Mouse (Mus musculus) cerebellum, adult 9-10 months (tissue): ENCODE measurements at regions not wholly inside any gene's neighbourhood (a gene's known extent, or its start where the extent isn't known, plus 50 kb on each side); places are given as distances from the start of the nearest gene placed in this dataset.
A peak's percentile ranks its signal among the peaks of the same experiment; 100 is the strongest.

Source experiments
- DNase-seq: peaks from one replicate; pipeline ENCODE4 v3.0.0; 2022

DNA sequence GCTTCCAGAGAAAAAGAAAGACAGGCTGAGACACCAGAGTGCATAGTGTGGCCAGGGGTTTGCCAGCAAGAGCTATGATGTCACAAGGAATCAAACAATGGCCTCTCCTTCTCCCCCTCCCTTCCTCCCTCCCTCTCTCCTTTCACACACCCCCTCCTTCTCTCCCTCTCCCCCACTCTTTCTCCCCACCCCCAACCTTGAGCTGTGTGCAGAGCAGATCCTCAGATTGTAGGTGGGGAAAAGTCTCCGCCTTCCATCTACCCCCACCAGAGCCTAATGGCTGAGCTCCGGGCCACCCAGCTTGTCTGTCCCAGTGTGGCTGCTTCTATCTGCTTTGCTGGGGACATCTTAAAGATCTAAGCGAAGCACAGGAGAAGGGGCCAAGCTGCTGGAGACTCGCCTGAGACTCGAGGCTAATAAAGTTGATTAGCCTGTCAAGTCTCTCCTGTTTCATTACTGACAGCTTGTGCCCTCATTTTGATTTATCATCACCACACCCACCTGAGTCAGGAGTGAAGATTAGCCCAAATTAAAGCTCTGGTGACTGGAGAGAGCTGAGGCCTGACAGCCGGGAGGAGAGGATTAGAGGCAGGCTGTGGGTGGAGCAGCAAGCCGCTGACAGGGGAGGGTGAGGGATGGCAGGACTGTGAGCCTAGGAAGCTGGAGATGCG, 272.8 kb downstream of the Cbln1 start:
- DNase-seq = no peak

DNA sequence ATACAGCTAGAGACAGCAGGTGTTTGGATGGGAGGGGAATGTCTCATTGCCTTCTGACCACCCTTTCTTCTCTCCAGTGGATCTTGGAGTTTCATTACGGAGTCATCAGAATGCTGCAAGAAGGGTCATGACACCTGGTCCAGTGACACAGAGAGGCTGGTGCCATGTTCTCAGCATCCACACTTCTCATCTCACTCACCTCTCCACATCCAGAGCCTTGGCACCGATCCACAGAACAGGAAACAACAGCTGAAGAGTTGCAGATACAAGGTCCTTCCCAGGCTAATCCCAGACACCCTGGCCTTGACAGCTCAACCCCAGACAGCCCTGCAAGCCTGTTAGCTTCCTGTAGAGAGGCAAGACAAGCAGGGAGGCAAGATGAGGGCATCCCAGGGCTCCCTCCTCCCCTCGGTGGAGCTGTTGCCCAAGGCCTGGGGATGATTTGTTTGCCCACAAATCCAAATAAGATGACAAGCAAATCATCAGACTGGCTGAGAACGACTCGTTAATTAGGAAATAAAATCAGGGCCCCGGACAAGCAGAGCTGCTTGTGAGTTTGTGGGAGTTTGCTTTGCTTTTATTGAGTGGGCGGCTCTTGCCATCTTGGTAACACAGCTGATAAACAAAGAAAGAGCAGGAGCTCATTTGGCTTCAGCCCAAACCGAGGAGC, 274.4 kb downstream of the Cbln1 start:
- no peak for DNase-seq

DNA sequence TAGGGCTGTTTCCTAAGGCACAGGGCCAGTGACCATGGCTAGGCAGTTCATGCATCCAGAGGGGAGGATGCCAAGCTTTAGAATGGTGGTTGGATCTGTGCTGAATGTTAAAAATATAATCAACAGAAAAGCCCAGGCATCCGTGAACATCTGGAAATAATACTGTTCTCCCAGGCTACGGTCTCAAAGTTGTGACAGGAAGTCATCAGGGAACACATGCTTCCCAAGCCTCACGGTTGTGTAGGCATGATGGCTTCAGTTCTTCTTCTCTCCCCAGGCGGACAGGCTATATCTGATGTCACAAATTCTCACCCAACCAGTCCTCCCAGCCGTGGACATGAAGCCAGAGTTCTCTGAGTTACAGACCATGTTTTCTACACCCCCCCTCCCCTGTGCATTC, 275.4 kb downstream of the Cbln1 start:
- DNase-seq = no peak

DNA sequence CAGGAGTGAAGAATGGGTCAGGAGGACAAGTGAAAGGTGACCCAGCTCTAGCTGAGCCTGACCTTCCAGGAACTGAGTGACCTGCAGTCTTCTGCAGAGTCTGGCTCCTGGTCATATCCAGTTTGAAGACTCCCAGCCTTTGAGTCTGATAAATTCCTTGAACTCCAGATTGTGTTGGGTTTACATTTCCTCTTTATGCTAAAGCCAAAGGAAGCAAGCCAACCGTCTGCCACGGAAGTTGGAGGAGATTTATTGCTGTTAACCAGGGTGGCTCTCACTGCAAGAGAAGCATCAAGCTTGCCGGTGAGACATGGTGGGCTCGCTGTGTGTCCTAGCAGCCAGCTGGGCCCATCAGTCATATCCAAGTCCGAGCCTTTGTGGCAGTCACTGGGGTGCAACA, 276.4 kb downstream of the Cbln1 start:
- DNase-seq = no peak

DNA sequence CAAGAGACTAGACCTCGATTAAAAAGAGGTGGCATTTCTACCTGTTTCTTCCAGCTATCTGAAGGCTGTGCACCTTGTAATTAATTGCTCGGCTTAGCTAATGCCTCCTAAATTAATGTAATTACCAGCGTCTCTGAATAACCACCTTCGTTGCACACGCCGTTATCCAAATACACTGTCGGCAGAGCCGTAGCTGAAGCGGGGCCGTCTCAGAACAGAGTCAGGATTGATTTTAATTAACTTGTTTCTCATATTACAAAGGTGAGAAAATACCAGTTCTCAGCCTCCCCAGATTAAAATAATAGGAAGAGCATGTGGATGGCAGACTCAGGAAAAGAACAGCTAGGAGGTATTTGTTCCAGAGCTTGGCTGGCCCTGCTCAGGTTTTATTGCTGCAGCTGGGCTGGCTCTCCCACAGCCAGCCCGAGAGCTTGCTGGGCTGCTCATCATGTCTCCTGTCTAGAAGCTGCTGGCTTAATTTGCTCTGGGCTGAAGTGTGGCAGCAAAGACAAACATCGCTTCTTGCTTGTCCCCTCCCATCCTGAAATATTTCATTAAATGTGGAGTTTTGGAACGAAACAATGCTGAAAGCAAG, 282.5 kb downstream of the Cbln1 start:
- DNase-seq = no peak

DNA sequence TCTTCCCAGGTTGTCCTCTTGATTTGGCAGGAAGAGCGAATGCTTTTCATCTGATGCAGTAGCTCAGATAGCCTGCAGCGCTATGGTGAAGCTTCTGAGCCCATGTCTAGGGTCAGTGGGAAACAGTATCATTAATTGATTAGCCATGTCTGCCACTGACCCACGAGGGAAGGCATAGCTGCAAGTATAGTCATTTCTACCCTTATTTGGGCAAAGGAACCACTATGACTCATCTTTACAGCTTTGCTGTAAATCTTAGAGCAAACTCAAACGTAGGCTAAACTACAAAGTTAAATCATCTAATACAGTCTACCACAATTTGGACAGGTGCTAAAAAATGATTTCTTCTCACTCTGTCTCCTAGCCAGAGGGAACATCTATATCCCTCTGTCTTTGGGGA, 289.5 kb downstream of the Cbln1 start:
- DNase-seq = no peak

DNA sequence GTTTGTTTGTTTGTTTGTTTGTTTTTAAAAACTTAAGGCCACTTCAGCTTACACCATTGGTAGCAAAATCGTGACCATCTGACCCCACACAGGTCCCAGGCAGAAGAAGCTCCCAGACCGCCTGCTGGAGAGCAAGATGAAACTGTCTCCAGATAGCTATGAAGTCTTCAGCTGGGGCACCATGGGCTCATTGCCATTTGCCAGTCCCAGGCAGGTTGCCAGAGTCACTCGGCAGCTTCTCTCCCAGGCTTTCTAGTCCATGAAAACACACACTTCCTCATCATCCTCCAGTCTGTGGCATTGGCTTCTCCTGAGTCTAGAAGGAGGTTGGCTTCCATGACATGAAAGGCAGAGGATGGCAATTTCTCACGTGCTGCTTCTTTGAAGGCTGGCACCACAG, 293.5 kb upstream of the N4bp1 start:
- DNase-seq = peak; percentile 66

DNA sequence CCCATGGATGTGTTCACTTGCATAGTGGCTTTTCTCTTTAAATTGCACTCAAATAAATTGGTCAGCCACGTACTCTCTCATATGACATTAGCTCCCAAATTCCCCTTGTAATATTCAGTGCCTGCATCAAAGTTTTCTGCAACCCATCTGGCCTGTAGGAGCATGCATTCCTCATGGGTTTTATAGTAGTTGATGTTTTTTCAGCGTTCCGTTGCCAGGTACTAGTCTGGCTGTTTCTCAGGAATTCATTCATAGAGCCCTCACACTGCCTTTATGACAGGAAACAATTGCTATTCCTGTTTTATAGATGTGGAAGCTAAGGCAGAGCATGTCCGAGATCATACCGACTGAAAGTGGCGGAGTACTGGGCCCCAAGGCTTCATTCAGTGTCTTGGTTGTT, 292.6 kb upstream of the N4bp1 start:
- no peak for DNase-seq

DNA sequence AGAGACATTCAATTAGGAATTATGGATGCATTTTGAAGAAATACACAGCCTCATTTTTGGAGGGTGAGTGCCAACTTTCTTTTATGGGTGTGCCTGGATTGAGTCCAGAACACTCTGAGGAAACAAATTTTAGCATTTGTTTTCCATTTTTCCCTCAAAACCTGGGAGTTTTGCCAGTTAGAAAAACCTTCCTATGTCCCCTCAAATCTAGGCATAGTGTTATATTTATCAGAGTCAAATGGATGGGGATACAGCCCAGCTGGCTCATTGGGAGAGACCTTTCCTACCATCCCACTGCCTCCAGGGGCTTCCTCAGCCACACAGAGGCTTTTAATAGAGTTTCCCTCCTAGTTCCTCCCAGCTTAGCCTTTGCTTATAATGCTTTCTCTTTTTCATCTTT, 290.0 kb upstream of the N4bp1 start:
- no peak for DNase-seq

DNA sequence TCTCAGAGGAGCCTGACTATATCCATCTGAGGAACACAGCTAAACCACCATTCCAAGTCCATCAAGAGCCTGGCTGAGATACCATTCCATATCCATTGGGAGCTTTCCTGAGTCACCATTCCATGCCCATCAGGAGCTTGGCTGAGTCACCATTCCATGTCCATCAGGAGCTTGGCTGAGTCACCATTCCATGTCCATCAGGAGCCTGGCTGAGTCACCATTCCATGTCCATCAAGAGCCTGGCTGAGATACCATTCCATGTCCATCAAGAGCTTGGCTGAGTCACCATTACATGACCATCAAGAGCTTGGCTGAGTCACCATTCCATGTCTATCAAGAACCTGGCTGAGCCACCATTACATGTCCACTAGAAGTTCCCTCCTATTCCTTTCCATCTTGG, 288.7 kb upstream of the N4bp1 start:
- DNase-seq = no peak

DNA sequence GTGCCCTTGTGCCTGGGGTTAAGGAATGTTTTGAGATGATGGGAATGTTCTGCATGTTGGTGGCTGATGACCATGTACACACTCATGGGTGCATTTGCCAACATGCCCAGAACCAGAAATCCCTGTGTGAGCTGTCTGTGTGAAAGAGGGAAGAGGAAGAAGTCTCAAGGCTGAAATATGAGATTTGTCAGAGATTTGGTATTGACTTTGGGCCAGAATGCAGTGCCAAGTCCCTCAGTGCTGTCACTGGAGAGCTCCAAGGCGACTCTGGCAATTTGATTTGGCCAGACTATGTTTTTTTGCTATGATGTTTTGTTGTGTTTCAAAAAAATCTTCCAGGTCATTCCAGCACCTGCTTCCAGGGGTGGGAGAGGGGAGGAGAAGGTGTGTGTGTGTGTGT, 281.7 kb upstream of the N4bp1 start:
- no peak for DNase-seq

DNA sequence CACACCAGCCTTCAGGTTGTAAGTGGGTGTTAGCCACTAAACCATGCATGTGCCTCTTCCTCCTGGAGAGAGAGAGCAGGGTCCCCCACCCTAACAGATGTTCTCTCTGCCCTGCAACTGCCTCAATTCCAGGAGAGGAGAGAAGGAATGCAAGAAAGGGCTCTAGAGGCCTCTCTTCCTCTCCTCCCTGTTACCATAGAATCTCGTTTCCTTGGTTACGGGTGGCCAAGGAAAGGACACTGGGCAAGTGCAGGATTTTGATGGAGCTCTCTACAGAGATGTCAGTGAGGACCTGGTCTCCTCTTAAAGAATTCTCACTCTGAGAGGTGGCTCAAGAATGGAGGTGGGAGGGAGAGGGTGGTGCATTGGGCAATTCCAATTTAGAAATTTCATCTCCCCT, 275.4 kb upstream of the N4bp1 start:
- no peak for DNase-seq

DNA sequence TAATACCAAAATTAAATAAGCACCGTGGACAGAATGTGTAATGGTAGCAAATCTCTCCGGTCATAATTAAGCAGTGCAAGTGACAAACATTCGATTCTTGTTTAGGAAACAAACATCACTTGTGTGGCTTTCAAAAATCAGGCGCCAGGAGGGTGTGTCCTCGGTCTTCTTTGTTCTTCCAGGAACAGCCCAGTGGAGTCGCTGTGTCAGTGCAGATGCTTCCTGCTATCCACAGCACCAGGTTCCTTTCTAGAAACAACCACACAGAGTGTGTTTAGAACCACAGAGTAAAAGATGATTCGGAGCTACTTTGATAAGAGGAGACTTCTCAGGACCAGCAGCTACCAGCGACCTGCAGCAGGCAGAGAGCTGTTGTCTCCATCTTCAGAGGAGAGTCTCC, 273.3 kb upstream of the N4bp1 start:
- no peak for DNase-seq

DNA sequence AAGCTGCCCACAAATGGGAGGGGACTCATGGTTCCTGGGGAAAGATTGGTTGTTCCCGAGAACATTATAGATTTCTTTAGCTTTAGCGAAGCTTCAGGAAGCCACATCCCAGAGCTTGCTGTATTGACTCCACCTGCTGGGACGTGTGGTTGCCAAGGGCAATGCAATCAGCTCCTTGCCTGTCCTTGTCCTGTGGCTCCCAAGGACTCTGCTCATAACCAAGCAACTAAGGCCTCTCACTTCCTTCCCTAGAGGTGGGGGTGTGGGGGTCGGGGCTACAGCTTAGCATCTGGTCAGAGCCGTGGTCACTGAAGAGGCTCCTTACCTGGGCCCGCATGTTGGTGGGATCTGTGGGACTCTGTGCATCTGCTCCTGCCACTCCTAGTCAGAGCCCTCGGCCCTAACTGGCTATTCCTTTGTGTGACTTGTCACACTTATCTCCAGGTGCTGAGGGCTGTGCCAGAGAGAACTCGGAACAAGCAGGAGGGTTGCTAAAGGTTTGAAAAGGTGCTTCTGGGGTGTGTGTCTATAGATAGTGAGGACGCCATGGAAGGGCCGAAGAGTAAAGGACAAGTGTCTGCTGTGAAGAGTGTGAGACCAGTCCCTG, 270.9 kb upstream of the N4bp1 start:
- DNase-seq = no peak

DNA sequence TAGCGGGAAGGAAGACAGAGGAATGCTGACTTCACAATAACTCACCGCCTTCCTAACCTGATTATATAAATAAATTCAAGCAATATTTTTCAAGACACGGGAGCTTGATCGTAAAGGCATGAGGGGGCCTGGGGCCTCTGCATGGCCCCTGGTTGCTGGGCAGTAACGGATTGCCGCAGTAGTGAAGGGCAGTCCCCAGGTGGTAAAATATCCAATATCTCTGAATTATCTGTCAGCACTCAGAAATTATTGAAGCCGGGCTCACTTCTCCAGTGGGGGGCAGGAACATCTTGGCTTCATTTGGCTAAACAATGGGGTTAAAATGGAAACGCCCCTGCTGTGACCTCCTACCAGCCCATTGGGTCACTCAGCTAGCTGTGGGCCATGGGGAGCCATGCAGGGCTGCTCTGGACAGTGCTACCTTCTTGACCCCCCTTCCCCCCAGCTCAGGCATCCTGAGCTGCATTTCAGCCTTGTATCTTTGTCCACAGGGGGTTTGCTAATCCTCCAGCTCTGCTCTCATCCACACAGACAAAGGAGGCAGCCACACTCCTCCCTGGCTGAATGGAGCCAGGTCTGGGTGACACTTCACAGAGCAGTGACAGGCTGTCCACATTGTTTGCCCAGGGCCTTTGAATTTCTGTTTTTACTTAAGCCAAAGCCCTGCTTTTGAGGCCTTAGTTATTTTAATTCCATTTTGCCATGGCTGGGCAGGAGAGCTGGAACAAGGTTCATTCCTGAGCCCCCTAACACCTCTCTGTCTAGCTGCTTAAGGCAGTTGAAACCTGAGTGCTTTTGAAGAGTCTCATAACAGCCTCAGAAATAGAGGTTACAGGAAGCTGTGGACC, 267.2 kb upstream of the N4bp1 start:
- DNase-seq = no peak

DNA sequence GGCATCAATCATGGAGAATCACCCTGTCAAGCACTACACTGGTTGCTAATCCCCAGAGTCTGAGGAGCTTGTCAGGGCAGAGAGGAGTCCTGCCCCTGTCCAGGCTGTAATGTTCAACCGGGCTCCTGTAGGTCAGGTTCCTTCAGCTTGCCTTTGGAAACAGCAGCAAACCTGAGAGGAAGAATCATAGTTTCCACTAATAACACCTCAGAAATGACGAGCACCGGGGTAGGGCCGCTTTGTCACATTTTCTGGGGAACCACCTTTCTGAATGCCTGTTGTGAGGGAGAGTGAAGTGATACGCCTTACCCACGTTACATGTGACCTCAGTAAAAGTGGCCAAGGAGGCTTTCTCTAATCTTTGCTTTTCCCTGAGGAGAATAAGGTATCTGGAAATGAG, 263.8 kb upstream of the N4bp1 start:
- no peak for DNase-seq

DNA sequence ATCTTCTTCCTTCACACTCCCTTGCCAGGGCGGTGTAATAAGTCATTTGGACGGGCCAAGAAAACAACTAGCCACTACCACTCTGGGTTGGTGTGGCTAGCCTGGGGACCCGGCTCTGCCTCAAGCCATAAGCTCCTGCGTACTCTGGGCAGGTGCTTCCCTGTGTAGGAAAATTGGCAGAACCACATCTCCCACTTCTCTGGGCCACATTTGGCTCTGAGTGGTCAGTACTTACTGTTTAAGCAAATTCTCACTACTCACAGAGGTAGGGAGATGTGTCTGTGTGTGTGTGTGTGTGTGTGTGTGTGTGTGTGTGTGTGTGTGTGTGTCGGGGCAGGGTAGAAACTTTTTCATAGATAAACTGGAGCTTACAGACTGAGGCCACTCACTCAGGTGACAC, 262.6 kb upstream of the N4bp1 start:
- DNase-seq = no peak

DNA sequence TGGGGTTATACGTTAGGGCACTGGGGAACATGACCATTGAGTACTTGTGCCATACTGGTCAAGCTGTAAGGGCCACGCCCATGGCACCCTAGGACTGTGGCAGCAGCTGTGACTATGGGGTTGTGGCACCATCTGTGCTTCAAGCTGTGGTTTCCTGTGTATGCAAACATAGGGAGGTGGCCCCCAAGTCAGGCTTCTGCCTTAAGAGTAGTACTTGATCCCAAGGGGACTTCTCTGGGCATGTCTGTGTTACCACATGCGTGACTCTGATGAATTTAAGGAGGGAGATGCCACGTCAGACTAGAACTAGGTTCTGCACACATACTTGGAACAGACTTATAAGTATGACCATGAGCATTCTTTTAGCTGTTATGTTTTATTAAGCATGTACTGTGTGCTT, 252.4 kb upstream of the N4bp1 start:
- no peak for DNase-seq

DNA sequence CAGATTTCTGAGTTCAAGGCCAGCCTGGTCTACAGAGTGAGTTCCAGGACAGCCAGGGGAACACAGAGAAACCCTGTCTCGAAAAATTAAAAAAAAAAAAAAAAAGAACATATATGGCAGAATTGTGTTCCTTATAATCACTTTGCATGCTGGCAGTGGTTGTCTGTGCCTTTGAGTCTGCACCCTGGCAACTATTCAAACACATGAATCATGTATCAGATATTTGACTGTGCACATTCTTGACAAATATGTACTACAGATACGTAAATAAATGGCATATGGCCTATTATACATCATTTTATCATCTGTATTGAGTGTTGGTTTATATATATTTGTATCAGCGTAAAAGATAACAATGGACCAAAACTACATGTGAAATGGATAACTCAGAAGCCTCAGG, 246.7 kb upstream of the N4bp1 start:
- no peak for DNase-seq

DNA sequence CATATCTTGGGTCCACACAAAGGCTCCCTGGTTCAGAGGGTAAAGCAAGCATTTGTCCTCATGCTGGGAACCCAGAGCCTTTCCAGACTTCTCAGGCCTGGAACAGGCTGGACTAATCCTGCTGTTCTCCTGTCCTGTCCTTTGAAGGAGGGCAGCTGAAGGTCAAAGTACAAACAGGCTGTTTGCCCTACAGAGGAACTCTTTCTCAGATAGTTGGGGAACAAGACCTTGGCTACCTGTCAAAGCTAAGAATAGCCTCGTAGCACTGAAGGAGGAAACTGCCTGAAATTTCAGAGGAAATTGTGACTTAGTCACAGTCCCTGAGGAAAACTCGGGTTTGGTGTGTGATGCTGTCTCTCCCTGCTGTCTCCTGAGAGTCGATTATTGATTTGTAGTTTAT, 245.6 kb upstream of the N4bp1 start:
- DNase-seq = no peak

DNA sequence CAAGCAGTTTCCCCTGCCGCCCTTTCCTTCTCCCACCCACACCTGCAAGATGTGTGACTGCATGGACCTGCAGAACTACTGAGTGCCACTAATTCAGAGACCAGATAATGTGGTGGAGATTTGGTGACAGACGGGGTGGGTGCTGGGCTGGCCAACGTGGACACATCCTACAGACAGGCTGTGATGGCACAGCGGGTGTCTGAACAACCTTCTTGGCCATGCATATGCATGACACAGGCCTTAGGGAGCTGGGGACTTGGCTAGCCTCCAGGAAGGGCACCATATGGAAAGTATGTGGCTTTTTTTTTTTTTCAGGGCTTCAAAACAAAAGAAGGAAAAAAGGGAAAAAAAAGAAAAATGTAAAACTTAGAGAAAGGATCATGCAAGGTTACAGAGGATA, 243.5 kb upstream of the N4bp1 start:
- peak; percentile 90 for DNase-seq

DNA sequence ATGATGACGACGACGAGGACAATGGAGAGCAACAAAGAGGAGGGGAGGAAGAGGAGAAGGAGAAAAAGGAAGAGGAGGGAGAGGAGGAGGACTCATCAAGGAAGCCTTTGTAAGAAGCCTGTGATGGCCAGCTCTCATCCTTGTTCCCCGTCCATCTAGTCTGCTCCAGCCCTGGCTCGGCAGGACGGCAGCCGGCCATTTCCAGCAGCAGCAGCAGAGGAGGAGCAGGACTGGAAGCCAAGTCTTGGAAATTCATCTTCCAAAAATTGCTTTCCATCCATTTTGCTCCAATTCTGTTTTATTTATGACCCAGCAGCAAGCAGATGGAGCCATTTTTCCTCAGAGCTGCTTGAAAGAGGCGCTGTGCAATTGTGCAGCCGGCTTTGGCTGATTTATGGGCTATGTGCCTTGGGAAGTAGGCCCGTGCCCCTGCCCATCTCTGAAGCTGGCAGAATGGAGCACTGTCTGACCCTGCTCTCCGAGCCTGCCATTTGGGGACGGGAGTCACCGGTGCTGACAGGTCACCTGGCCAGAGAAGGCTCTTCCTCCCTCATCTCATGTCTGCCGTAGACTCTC, 231.2 kb upstream of the N4bp1 start:
- no peak for DNase-seq

DNA sequence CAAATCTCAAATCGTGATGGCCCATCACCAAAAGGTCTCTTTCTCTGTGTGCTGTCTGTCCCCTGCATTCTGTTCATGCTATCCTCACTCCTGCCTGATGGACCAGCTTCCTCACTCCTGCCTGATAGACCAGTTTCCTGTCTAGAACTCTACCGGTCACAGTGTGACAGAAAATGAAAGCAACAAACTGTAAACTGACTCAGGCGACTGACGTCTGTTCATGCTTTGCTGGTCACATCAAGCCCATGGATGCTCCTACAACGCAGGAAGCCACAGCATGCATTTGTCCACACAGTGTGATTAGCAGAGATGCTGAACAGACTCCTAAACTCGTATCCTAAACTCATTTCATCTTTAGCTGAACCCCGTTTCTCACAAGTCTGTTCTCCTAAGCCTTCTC, 227.3 kb upstream of the N4bp1 start:
- no peak for DNase-seq
